Mouse (Mus musculus) embryonic facial prominence, embryonic 13.5 days (tissue): ENCODE measurements at regions not wholly inside any gene's neighbourhood (a gene's known extent, or its start where the extent isn't known, plus 50 kb on each side); places are given as distances from the start of the nearest gene placed in this dataset.

Source experiments
- ATAC-seq: fragments of 200-750 bp; cut with Nextera tagmentation; 2 replicates; pipeline ENCODE4 v1.8.0; 2017; ENCODE audit warnings: low read depth; ENCODE audit not compliant: insufficient number of reproducible peaks, insufficient read depth, low FRiP score, low TSS enrichment
- H3K27ac ChIP-seq: fragments of 300-500 bp; sonication (generic); 2 replicates; pipeline ENCODE4 v1.5.1; 2015; ENCODE audit warnings: moderate library complexity, mild to moderate bottlenecking, inconsistent platforms
- H3K27me3 ChIP-seq: fragments of 300-500 bp; sonication (generic); 2 replicates; pipeline ENCODE4 v1.6.1; 2015; ENCODE audit warnings: mild to moderate bottlenecking, inconsistent platforms
- H3K36me3 ChIP-seq: fragments of 300-500 bp; sonication (generic); 2 replicates; pipeline ENCODE4 v1.6.1; 2015; ENCODE audit warnings: mild to moderate bottlenecking, inconsistent platforms
- H3K4me1 ChIP-seq: fragments of 300-500 bp; sonication (generic); 2 replicates; pipeline ENCODE4 v1.6.1; 2015; ENCODE audit warnings: inconsistent platforms
- H3K4me2 ChIP-seq: fragments of 300-500 bp; sonication (generic); 2 replicates; pipeline ENCODE4 v1.6.1; 2015; ENCODE audit warnings: moderate library complexity, mild to moderate bottlenecking, inconsistent platforms
- H3K4me3 ChIP-seq: fragments of 300-500 bp; sonication (generic); 2 replicates; pipeline ENCODE4 v1.5.1; 2015; ENCODE audit warnings: mild to moderate bottlenecking, inconsistent platforms
- H3K9ac ChIP-seq: fragments of 300-500 bp; sonication (generic); 2 replicates; pipeline ENCODE4 v1.6.1; 2015; ENCODE audit warnings: mild to moderate bottlenecking, inconsistent platforms
- H3K9me3 ChIP-seq: fragments of 300-500 bp; sonication (generic); 2 replicates; pipeline ENCODE4 v1.6.1; 2016; ENCODE audit warnings: inconsistent platforms
- WGBS: fragments of 180-500 bp; shearing (Covaris S2); methylation state at CpG from one replicate; pipeline ENCODE4 v1.1.7; 2015; ENCODE audit warnings: mixed read lengths; 5-methylcytosine and 5-hydroxymethylcytosine counted together

- Histone ChIP-seq H3K4me3 (no peak overlapping the region), H3K9me3 (no peaks in the 10 kb centered on the region), H3K27me3 (no peaks in the 10 kb centered on the region), H3K4me2 (no peak overlapping the region), H3K27ac (no peak overlapping the region), H3K4me1 (no peaks in the 10 kb centered on the region), H3K36me3 (no peaks in the 10 kb centered on the region), H3K9ac (no peak overlapping the region)
- ATAC-seq, result no peak
- WGBS, result 80% methylated on average over 3 of the region's 3 CpGs
Observed at GRCm38 (mm10) chr3:60419216-60419615, 53.4 kb upstream of the Mbnl1 start.
